Mouse (Mus musculus) myocyte (in vitro differentiated cells): ENCODE measurements around the gene Trabd2b. TPM values are rescaled to one million over a fixed set of nuclear protein-coding genes. Genes with fewer than 3 reads are reported as not detected.

ENCODE experiments used
- H3K27me3 ChIP-seq: one replicate; pipeline ENCODE4 v1.6.1; 2011; ENCODE audit not compliant: control insufficient read depth, insufficient read depth, insufficient read length
- H3K36me3 ChIP-seq: one replicate; pipeline ENCODE4 v1.6.1; 2011; ENCODE audit not compliant: control insufficient read depth, insufficient read depth
- H3K4me2 ChIP-seq: one replicate; pipeline ENCODE4 v1.6.1; 2011; ENCODE audit warnings: low read depth, control low read depth
- H3K4me3 ChIP-seq: one replicate; pipeline ENCODE4 v1.5.1; 2011; ENCODE audit warnings: mild to moderate bottlenecking, control low read depth, moderate library complexity
- H3K79me2 ChIP-seq: one replicate; pipeline ENCODE4 v1.6.1; 2011; ENCODE audit not compliant: control insufficient read depth, insufficient read depth
- H3ac ChIP-seq: one replicate; pipeline ENCODE4 v1.6.1; 2011; ENCODE audit not compliant: control insufficient read depth, insufficient read length
- CEBPB ChIP-seq: IDR thresholded peaks from 2 replicates; pipeline ENCODE4 v1.6.1; 2011; ENCODE audit warnings: mild to moderate bottlenecking, moderate library complexity; ENCODE audit not compliant: poor library complexity, insufficient read depth, severe bottlenecking
- E2F4 ChIP-seq: IDR thresholded peaks from one replicate; pipeline ENCODE4 v1.6.1; 2011; ENCODE audit warnings: mild to moderate bottlenecking, control low read depth, moderate library complexity; ENCODE audit not compliant: insufficient read depth
- MAX ChIP-seq: IDR thresholded peaks from one replicate; pipeline ENCODE4 v1.6.1; 2011; ENCODE audit warnings: low read depth, mild to moderate bottlenecking, control low read depth
- MYOD1 ChIP-seq, 3 experiments: IDR thresholded peaks; one replicate each; pipeline ENCODE4 v1.6.1; 2011; ENCODE audit warnings: control low read depth in 2 of 3, low read depth in 2 of 3, mild to moderate bottlenecking in 2 of 3, moderate library complexity in 1 of 3; ENCODE audit not compliant: insufficient read length in 2 of 3, control insufficient read depth in 1 of 3
- MYOG ChIP-seq, 3 experiments: IDR thresholded peaks; one replicate each; pipeline ENCODE4 v1.6.1; 2011; ENCODE audit warnings: control low read depth in 2 of 3, low read depth in 2 of 3, mild to moderate bottlenecking in 2 of 3; ENCODE audit not compliant: insufficient read length in 2 of 3, control insufficient read depth in 1 of 3, insufficient read depth in 1 of 3
- POLR2A ChIP-seq: IDR thresholded peaks from one replicate; pipeline ENCODE4 v1.6.1; 2011; ENCODE audit warnings: low read depth, mild to moderate bottlenecking, control low read depth, moderate library complexity; ENCODE audit not compliant: insufficient read length
- POLR2AphosphoS2 ChIP-seq: IDR thresholded peaks from one replicate; pipeline ENCODE4 v1.6.1; 2011; ENCODE audit warnings: low read depth, control low read depth; ENCODE audit not compliant: insufficient read length
- REST ChIP-seq: IDR thresholded peaks from one replicate; pipeline ENCODE4 v1.6.1; 2011; ENCODE audit warnings: mild to moderate bottlenecking, control low read depth, moderate library complexity; ENCODE audit not compliant: insufficient read depth, insufficient read length
- SRF ChIP-seq: IDR thresholded peaks from one replicate; pipeline ENCODE4 v1.6.1; 2011; ENCODE audit warnings: low read depth; ENCODE audit not compliant: control insufficient read depth, insufficient read length
- TCF12 ChIP-seq: IDR thresholded peaks from one replicate; pipeline ENCODE4 v1.6.1; 2011; ENCODE audit warnings: mild to moderate bottlenecking, control low read depth; ENCODE audit not compliant: poor library complexity, insufficient read depth, severe bottlenecking
- TCF3 ChIP-seq: IDR thresholded peaks from one replicate; pipeline ENCODE4 v1.6.1; 2011; ENCODE audit warnings: low read depth, control low read depth; ENCODE audit not compliant: insufficient read length
- USF1 ChIP-seq: IDR thresholded peaks from one replicate; pipeline ENCODE4 v1.6.1; 2011; ENCODE audit warnings: low read depth, mild to moderate bottlenecking, control low read depth, moderate library complexity
- polyA plus RNA-seq: library from polyadenylated mRNA; unstranded; fragments of >200 nt; fragmentation: generic; extraction: Trizol; gene quantifications from one replicate; pipeline ENCODE4 v1.2.1, GENCODE M21; 2012; ENCODE audit warnings: missing spikeins

Gene Trabd2b
- polyA plus RNA-seq, 1 experiment = 0.79 TPM

GRCm38 (mm10) chr4:114611166-114611929 lies 204.8 kb downstream of the Trabd2b start:
- Histone ChIP-seq H3K27me3 (no peaks in the 10 kb centered on the region), H3K79me2 (no peaks in the 10 kb centered on the region), H3K4me3 (no peak overlapping the region), H3K36me3 (no peaks in the 10 kb centered on the region), H3K4me2 (no peak overlapping the region), H3ac (no peak overlapping the region)
- no peak for TF ChIP-seq MYOD1 (IDR thresholded peaks at IDR 0.05; ENCODE audit: control insufficient read depth in 1 of 3, insufficient read length in 2 of 3, low read depth in 2 of 3)
- TF ChIP-seq POLR2AphosphoS2 = no peak
- no peak for TF ChIP-seq TCF3
- TF ChIP-seq POLR2A = no peak
- no peak for TF ChIP-seq MYOG (IDR thresholded peaks at IDR 0.05; ENCODE audit: control insufficient read depth in 1 of 3, insufficient read depth in 1 of 3, insufficient read length in 2 of 3, low read depth in 2 of 3)
- no peak for TF ChIP-seq E2F4
- no peak for TF ChIP-seq USF1
- no peak for TF ChIP-seq CEBPB
- TF ChIP-seq REST = no peak
- TF ChIP-seq TCF12 = no peak
- TF ChIP-seq SRF = no peak
- no peak for TF ChIP-seq MAX

DNA sequence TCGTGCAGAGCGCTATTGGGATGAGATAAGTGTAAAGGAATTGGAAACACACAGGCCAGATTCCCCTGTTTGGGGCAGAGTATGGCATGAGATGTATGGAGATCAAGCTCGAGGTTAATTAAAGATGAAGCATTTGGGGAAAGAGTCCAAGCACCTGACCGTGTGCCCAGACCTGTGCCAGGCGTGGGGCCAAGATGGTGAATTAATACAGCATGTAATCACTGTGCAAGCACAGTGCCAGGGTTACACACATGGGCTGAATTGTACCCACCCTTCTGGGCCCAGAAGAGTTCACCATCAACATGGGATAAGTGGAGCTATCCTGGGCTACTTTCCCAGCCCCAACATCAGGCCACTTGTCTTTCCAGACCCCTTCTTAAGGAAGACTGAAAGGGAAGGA lies 205.5 kb downstream of the Trabd2b start:
- no peaks in the 10 kb centered on the region for H3K27me3 ChIP-seq
- H3ac ChIP-seq = no peak overlapping the region
- no peaks in the 10 kb centered on the region for H3K79me2 ChIP-seq
- no peak overlapping the region for H3K4me2 ChIP-seq
- H3K4me3 ChIP-seq = no peak overlapping the region
- TF ChIP-seq CEBPB = no peak
- no peak for TF ChIP-seq TCF3
- no peak for TF ChIP-seq REST
- no peak for TF ChIP-seq E2F4
- TF ChIP-seq MAX = no peak
- no peak for TF ChIP-seq MYOG (IDR thresholded peaks at IDR 0.05; ENCODE audit: control insufficient read depth in 1 of 3, insufficient read depth in 1 of 3, insufficient read length in 2 of 3, low read depth in 2 of 3)
- no peak for TF ChIP-seq POLR2A
- TF ChIP-seq POLR2AphosphoS2 = no peak
- no peak for TF ChIP-seq SRF
- no peaks in the 10 kb centered on the region for H3K36me3 ChIP-seq

GRCm38 (mm10) chr4:114612827-114613226 lies 206.3 kb downstream of the Trabd2b start:
- no peak overlapping the region for H3ac ChIP-seq
- no peak overlapping the region for H3K4me2 ChIP-seq
- no peak for TF ChIP-seq USF1
- no peak for TF ChIP-seq POLR2A
- TF ChIP-seq SRF = no peak
- no peak for TF ChIP-seq TCF3
- no peak for TF ChIP-seq REST
- TF ChIP-seq MYOD1 (IDR thresholded peaks at IDR 0.05; ENCODE audit: control insufficient read depth in 1 of 3, insufficient read length in 2 of 3, low read depth in 2 of 3) = no peak
- no peak for TF ChIP-seq CEBPB
- no peak for TF ChIP-seq MAX
- TF ChIP-seq POLR2AphosphoS2 = no peak
- no peak for TF ChIP-seq MYOG (IDR thresholded peaks at IDR 0.05; ENCODE audit: control insufficient read depth in 1 of 3, insufficient read depth in 1 of 3, insufficient read length in 2 of 3, low read depth in 2 of 3)
- TF ChIP-seq TCF12 = no peak
- H3K27me3 ChIP-seq = no peaks in the 10 kb centered on the region
- no peaks in the 10 kb centered on the region for H3K36me3 ChIP-seq
- H3K4me3 ChIP-seq = no peak overlapping the region
- no peaks in the 10 kb centered on the region for H3K79me2 ChIP-seq

GRCm38 (mm10) chr4:114614086-114614485 lies 207.6 kb downstream of the Trabd2b start:
- H3K4me3 ChIP-seq = no peak overlapping the region
- H3K36me3 ChIP-seq = no peaks in the 10 kb centered on the region
- H3K79me2 ChIP-seq = no peaks in the 10 kb centered on the region
- no peak overlapping the region for H3K4me2 ChIP-seq
- TF ChIP-seq MAX (no peak), REST (no peak), POLR2A (no peak), CEBPB (no peak), TCF3 (no peak), TCF12 (no peak), MYOD1 (IDR thresholded peaks at IDR 0.05; ENCODE audit: control insufficient read depth in 1 of 3, insufficient read length in 2 of 3, low read depth in 2 of 3) (no peak), USF1 (no peak), POLR2AphosphoS2 (no peak), MYOG (IDR thresholded peaks at IDR 0.05; ENCODE audit: control insufficient read depth in 1 of 3, insufficient read depth in 1 of 3, insufficient read length in 2 of 3, low read depth in 2 of 3) (no peak), E2F4 (no peak), SRF (no peak)
- H3ac ChIP-seq = no peak overlapping the region
- H3K27me3 ChIP-seq = no peaks in the 10 kb centered on the region
